Comparison of ENCODE assay signal across 11 mouse cellular contexts in genomic region chr1:151572601-151573320, GRCm38 (mm10). TPM values are rescaled to one million over a fixed set of nuclear protein-coding genes. Genes with fewer than 3 reads are reported as not detected.
DNase-seq lines count a peak whose midpoint lies in the region; ATAC-seq and TF ChIP-seq lines count a peak whose summit lies in the region.
"Had no signal": no experiment of that assay in that cellular context is flagged by ENCODE, and none has a peak within 500 bp of the region (broad histone marks: within the 10 kb centered on the region; RNA-seq: fewer than 3 reads in every experiment).

No protein-coding gene starts in this region.

- ATAC-seq in heart, embryonic 16.5 days (replicated peaks; ENCODE audit: extremely low read depth, insufficient read depth, low FRiP score) = no peak
- ATAC-seq in heart, embryonic 12.5 days (ENCODE audit: insufficient number of reproducible peaks, low FRiP score) = no peak
- ATAC-seq in midbrain, postnatal 0 days (ENCODE audit: low FRiP score) = no peak
- no peak for ATAC-seq in midbrain, embryonic 16.5 days

- no peaks in the 10 kb centered on the region for H3K9me3 ChIP-seq in heart, embryonic 16.5 days (replicated peaks; ENCODE audit: control insufficient read depth, low read length)
- H3K9me3 ChIP-seq in heart, embryonic 12.5 days (replicated peaks) = no peaks in the 10 kb centered on the region
- no peaks in the 10 kb centered on the region for H3K9me3 ChIP-seq in midbrain, postnatal 0 days (ENCODE audit: low read length)
- H3K9me3 ChIP-seq in midbrain, embryonic 16.5 days (replicated peaks; ENCODE audit: control insufficient read depth, low read length, poor library complexity, severe bottlenecking) = no peaks in the 10 kb centered on the region
- H3K9me3 ChIP-seq: embryonic facial prominence, embryonic 12.5 days; hindbrain, embryonic 15.5 days; neural tube, embryonic 13.5 days had no signal

- no peak for DNase-seq in midbrain, postnatal 0 days (ENCODE audit: low spot score)
- peak; percentile 38 for DNase-seq in brain, adult 2 months (ENCODE audit: low read depth, low spot score)
- DNase-seq in testis, postnatal 10 days (ENCODE audit: low spot score) = no peak
- DNase-seq in thymus, postnatal 25 days = no peak

- WGBS in heart, embryonic 16.5 days = 75% methylated on average over 7 of the region's 7 CpGs
- 74% methylated on average over 7 of the region's 7 CpGs for WGBS in heart, embryonic 12.5 days
- WGBS in midbrain, postnatal 0 days = 84% methylated on average over 7 of the region's 7 CpGs
- WGBS in midbrain, embryonic 16.5 days = 86% methylated on average over 7 of the region's 7 CpGs

- no peaks in the 10 kb centered on the region for H3K27me3 ChIP-seq in heart, embryonic 16.5 days (ENCODE audit: control insufficient read depth, insufficient read depth, low read length)
- peaks cover 11% of the 10 kb centered on the region; the same call in 1 of the 2 replicates for H3K27me3 ChIP-seq in heart, embryonic 12.5 days (replicated peaks)
- peaks cover 17% of the 10 kb centered on the region for H3K27me3 ChIP-seq in midbrain, postnatal 0 days (ENCODE audit: insufficient read depth, low read length)
- H3K27me3 ChIP-seq in midbrain, embryonic 16.5 days (ENCODE audit: control insufficient read depth, insufficient read depth, low read depth, low read length) = peaks cover 27% of the 10 kb centered on the region

- H3K36me3 ChIP-seq in heart, embryonic 16.5 days (ENCODE audit: control insufficient read depth, insufficient read depth) = no peaks in the 10 kb centered on the region
- no peaks in the 10 kb centered on the region for H3K36me3 ChIP-seq in heart, embryonic 12.5 days
- H3K36me3 ChIP-seq in midbrain, postnatal 0 days (ENCODE audit: insufficient read depth, low read length) = no peaks in the 10 kb centered on the region
- H3K36me3 ChIP-seq in midbrain, embryonic 16.5 days (ENCODE audit: control insufficient read depth, insufficient read depth, low read length) = no peaks in the 10 kb centered on the region
- H3K36me3 ChIP-seq: embryonic facial prominence, embryonic 12.5 days; hindbrain, embryonic 15.5 days; neural tube, embryonic 13.5 days had no signal

- 0 out of 2 replicates have a peak overlapping the region, but pooled peaks have one; percentile 43 for H3K9ac ChIP-seq in heart, embryonic 16.5 days (ENCODE audit: low read length)
- no peak overlapping the region for H3K9ac ChIP-seq in heart, embryonic 12.5 days
- H3K9ac ChIP-seq in midbrain, postnatal 0 days (replicated peaks; ENCODE audit: low read length, poor library complexity, severe bottlenecking) = no peak overlapping the region
- no peak overlapping the region for H3K9ac ChIP-seq in midbrain, embryonic 16.5 days (ENCODE audit: low read depth, low read length)
- H3K9ac ChIP-seq: embryonic facial prominence, embryonic 12.5 days; hindbrain, embryonic 15.5 days; neural tube, embryonic 13.5 days had no signal

- peak; percentile 34; the same call in 1 of the 2 replicates for TF ChIP-seq CTCF in midbrain, postnatal 0 days (IDR thresholded peaks at IDR 0.05)

- H3K27ac ChIP-seq in heart, embryonic 16.5 days (ENCODE audit: low read length) = no peak overlapping the region
- H3K27ac ChIP-seq in heart, embryonic 12.5 days (ENCODE audit: poor library complexity, severe bottlenecking) = no peak overlapping the region
- no peak overlapping the region for H3K27ac ChIP-seq in midbrain, postnatal 0 days (ENCODE audit: low read depth, low read length)
- no peak overlapping the region for H3K27ac ChIP-seq in midbrain, embryonic 16.5 days (ENCODE audit: low read length)
- H3K27ac ChIP-seq: hindbrain, embryonic 15.5 days; neural tube, embryonic 13.5 days had no signal

- peaks cover 13% of the 10 kb centered on the region for H3K4me1 ChIP-seq in heart, embryonic 16.5 days (ENCODE audit: control insufficient read depth, insufficient read depth, low read length)
- H3K4me1 ChIP-seq in heart, embryonic 12.5 days (replicated peaks) = peaks cover 17% of the 10 kb centered on the region
- H3K4me1 ChIP-seq in midbrain, postnatal 0 days (ENCODE audit: insufficient read depth, low read length) = peaks cover 7% of the 10 kb centered on the region; the same call in 1 of the 2 replicates
- peaks cover 8% of the 10 kb centered on the region; the same call in 1 of the 2 replicates for H3K4me1 ChIP-seq in midbrain, embryonic 16.5 days (ENCODE audit: control insufficient read depth, insufficient read depth, low read length)

- H3K4me3 ChIP-seq in heart, embryonic 16.5 days (ENCODE audit: low read length) = no peak overlapping the region; the same call in 1 of the 2 replicates
- H3K4me3 ChIP-seq in heart, embryonic 12.5 days = no peak overlapping the region
- no peak overlapping the region for H3K4me3 ChIP-seq in midbrain, postnatal 0 days (ENCODE audit: low read depth, low read length)
- no peak overlapping the region for H3K4me3 ChIP-seq in midbrain, embryonic 16.5 days (ENCODE audit: low read depth, low read length)
- H3K4me3 ChIP-seq: hindbrain, embryonic 15.5 days had no signal

- H3K4me2 ChIP-seq in heart, embryonic 16.5 days (ENCODE audit: low read depth, low read length) = peak overlapping the region; percentile 99
- H3K4me2 ChIP-seq in heart, embryonic 12.5 days = no peak overlapping the region
- no peak overlapping the region for H3K4me2 ChIP-seq in midbrain, postnatal 0 days (ENCODE audit: low read depth, low read length, poor library complexity, severe bottlenecking)
- H3K4me2 ChIP-seq in midbrain, embryonic 16.5 days (ENCODE audit: low read length) = no peak overlapping the region
- H3K4me2 ChIP-seq: hindbrain, embryonic 15.5 days; midbrain, embryonic 11.5 days had no signal

RNA-seq across cellular contexts. Expression of gene Fam129a, which starts 1.8 kb away (rescaled TPM):
- 11.9 and 13.7 TPM in 2 replicates for polyA plus RNA-seq in heart, embryonic 16.5 days (2015; fragmentation: Nextera tagmentation; extraction: Ambion mirVana)
- polyA plus RNA-seq in heart, embryonic 12.5 days (2016; fragmentation: Nextera tagmentation; extraction: Ambion mirVana) = 4.3 and 4.4 TPM in 2 replicates
- 1.4 and 3.5 TPM in 2 replicates for total RNA-seq in midbrain, postnatal 0 days (2014; rRNA removed)
- 1.2 and 1.6 TPM in 2 replicates for polyA plus RNA-seq in midbrain, postnatal 0 days (2015; fragmentation: Nextera tagmentation; extraction: Ambion mirVana)
- 0.70 and 1.0 TPM in 2 replicates for polyA plus RNA-seq in midbrain, embryonic 16.5 days (2015; fragmentation: Nextera tagmentation; extraction: Ambion mirVana)
